Comparison of ENCODE assay signal across 8 mouse cellular contexts in the genomic region with DNA sequence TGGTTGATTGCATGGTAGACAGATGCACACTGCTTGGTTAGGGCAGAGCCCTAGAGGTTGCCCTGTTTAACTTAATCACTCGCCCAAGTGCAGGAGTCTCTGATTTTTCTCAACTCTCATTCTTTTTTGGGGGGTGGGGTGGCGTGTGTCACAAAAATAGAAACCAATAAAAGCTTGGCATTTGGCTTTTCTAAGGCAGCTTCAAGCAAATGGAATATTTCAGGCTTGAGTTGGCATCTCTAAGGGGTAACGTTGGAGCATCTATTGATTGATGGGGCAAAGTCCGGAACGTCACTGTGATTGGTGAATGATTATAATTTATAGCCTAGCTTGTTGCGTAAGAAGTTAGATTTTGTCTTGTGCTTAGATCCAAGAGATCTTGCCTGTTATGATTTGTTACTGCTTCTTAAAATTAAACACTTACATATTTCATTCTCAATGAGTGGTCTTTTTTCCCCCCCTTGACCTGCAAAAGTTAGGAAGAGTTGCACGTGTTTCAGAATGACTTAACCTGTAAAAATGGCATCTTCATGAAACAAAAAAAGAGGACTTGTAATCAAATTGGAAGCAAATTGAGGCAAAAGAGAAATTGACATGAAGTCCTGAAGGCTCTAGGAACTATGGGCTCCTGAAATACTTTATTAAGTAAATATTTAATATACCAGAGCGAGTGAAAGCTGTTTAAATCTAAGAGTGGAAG. TPM values are rescaled to one million over a fixed set of nuclear protein-coding genes. Genes with fewer than 3 reads are reported as not detected.
DNase-seq lines count a peak whose midpoint lies in the region; ATAC-seq and TF ChIP-seq lines count a peak whose summit lies in the region.

No protein-coding gene starts in this region.

- no peaks in the 10 kb centered on the region for H3K36me3 ChIP-seq in heart, postnatal 0 days (replicated peaks; ENCODE audit: control insufficient read depth, insufficient read depth, low read length)
- H3K36me3 ChIP-seq in hindbrain, embryonic 13.5 days: no peaks in the 10 kb centered on the region
- no peaks in the 10 kb centered on the region for H3K36me3 ChIP-seq in midbrain, embryonic 14.5 days (ENCODE audit: control insufficient read depth, insufficient read depth, low read length)

- H3K4me1 ChIP-seq in heart, postnatal 0 days (ENCODE audit: control insufficient read depth, insufficient read depth): peaks cover 38% of the 10 kb centered on the region
- H3K4me1 ChIP-seq in hindbrain, embryonic 13.5 days (replicated peaks): peaks cover 22% of the 10 kb centered on the region
- H3K4me1 ChIP-seq in midbrain, embryonic 14.5 days (ENCODE audit: control insufficient read depth, insufficient read depth, low read length): peaks cover 5% of the 10 kb centered on the region

- no peak for DNase-seq in heart, postnatal 0 days (ENCODE audit: low spot score)
- DNase-seq in heart, adult 9 months (ENCODE audit: low spot score in 2 of 2): no peak
- peak; percentile 68 for DNase-seq in adipocyte (ENCODE audit: low spot score)
- no peak for DNase-seq in midbrain, embryonic 14.5 days
- no peak for DNase-seq in right cerebral cortex, postnatal 10 days (ENCODE audit: low spot score in 2 of 2)
- no peak for DNase-seq in yolk sac, embryonic 10.5 days (ENCODE audit: low spot score)
- DNase-seq in frontal cortex, postnatal 10 days (ENCODE audit: low spot score in 2 of 2): no peak

- peak overlapping the region; percentile 81 for H3K4me3 ChIP-seq in heart, postnatal 0 days (ENCODE audit: low read depth, low read length)
- H3K4me3 ChIP-seq in hindbrain, embryonic 13.5 days: peak overlapping the region; percentile 92
- peak overlapping the region; percentile 85 for H3K4me3 ChIP-seq in midbrain, embryonic 14.5 days (replicated peaks; ENCODE audit: low read depth, low read length)

- peak overlapping the region; percentile 87 for H3K9ac ChIP-seq in heart, postnatal 0 days (replicated peaks; ENCODE audit: low read depth, low read length)
- peak overlapping the region; percentile 98; the same call in 1 of the 2 replicates for H3K9ac ChIP-seq in hindbrain, embryonic 13.5 days
- H3K9ac ChIP-seq in midbrain, embryonic 14.5 days (replicated peaks; ENCODE audit: low read length): peak overlapping the region; percentile 97; the same call in 1 of the 2 replicates

- H3K4me2 ChIP-seq in heart, postnatal 0 days (ENCODE audit: low read depth, low read length): peak overlapping the region; percentile 69
- H3K4me2 ChIP-seq in hindbrain, embryonic 13.5 days: peak overlapping the region; percentile 84
- peak overlapping the region; percentile 86 for H3K4me2 ChIP-seq in midbrain, embryonic 14.5 days (ENCODE audit: low read length)

- H3K27me3 ChIP-seq in heart, postnatal 0 days (ENCODE audit: control insufficient read depth, insufficient read depth, low read length): no peaks in the 10 kb centered on the region
- H3K27me3 ChIP-seq in hindbrain, embryonic 13.5 days: 0 out of 2 replicates have a peak, but pooled peaks cover 2% of the 10 kb centered on the region
- H3K27me3 ChIP-seq in midbrain, embryonic 14.5 days (ENCODE audit: control insufficient read depth, insufficient read depth, low read length): no peaks in the 10 kb centered on the region

- no peak for TF ChIP-seq CTCF in heart, postnatal 0 days (IDR thresholded peaks at IDR 0.05; ENCODE audit: low read depth)

- ATAC-seq in heart, postnatal 0 days (ENCODE audit: insufficient read depth, low read depth): no peak
- no peak for ATAC-seq in hindbrain, embryonic 13.5 days (ENCODE audit: low FRiP score)
- no peak for ATAC-seq in midbrain, embryonic 14.5 days (ENCODE audit: low FRiP score, low TSS enrichment)

- WGBS in heart, postnatal 0 days: 56% methylated on average over 8 of the region's 8 CpGs
- 49% methylated on average over 8 of the region's 8 CpGs for WGBS in hindbrain, embryonic 13.5 days
- WGBS in midbrain, embryonic 14.5 days: 73% methylated on average over 8 of the region's 8 CpGs

- TF ChIP-seq EP300 in heart, postnatal 0 days (IDR thresholded peaks at IDR 0.05; ENCODE audit: low read depth): no peak

- peak overlapping the region; percentile 94 for H3K27ac ChIP-seq in heart, postnatal 0 days (ENCODE audit: low read depth)
- H3K27ac ChIP-seq in hindbrain, embryonic 13.5 days: 0 out of 2 replicates have a peak overlapping the region, but pooled peaks have one; percentile 93
- H3K27ac ChIP-seq in midbrain, embryonic 14.5 days (replicated peaks; ENCODE audit: low read depth, low read length): peak overlapping the region; percentile 90; the same call in 1 of the 2 replicates

- no peaks in the 10 kb centered on the region for H3K9me3 ChIP-seq in heart, postnatal 0 days (replicated peaks; ENCODE audit: control insufficient read depth, low read length)
- H3K9me3 ChIP-seq in hindbrain, embryonic 13.5 days: no peaks in the 10 kb centered on the region
- no peaks in the 10 kb centered on the region for H3K9me3 ChIP-seq in midbrain, embryonic 14.5 days (ENCODE audit: control insufficient read depth, low read length)

RNA-seq across cellular contexts. Expression of gene Irf2, which starts 2.6 kb away (rescaled TPM):
- total RNA-seq in heart, postnatal 0 days (2014; rRNA removed; ENCODE audit: low replicate concordance): 3.5 and 4.6 TPM in 2 replicates
- 22.2 and 22.5 TPM in 2 replicates for polyA plus RNA-seq in heart, postnatal 0 days (2015; fragmentation: Nextera tagmentation; extraction: Ambion mirVana)
- 9.3 and 11.6 TPM in 2 replicates for polyA plus RNA-seq in hindbrain, embryonic 13.5 days (2015; fragmentation: Nextera tagmentation; extraction: Ambion mirVana)
- polyA plus RNA-seq in midbrain, embryonic 14.5 days (2014; fragmentation: Nextera tagmentation; extraction: Ambion mirVana): 6.4 and 7.5 TPM in 2 replicates
